Mouse (Mus musculus) C2C12 (cell line): ENCODE results near the gene Cdh5.

Experiments used
- CTCF ChIP-seq: IDR thresholded peaks from one replicate; pipeline ENCODE4 v1.5.1; 2011; ENCODE audit not compliant: control insufficient read depth, insufficient read depth, insufficient read length
- USF1 ChIP-seq: IDR thresholded peaks from one replicate; pipeline ENCODE4 v1.6.1; 2011; ENCODE audit warnings: low read depth, mild to moderate bottlenecking, control low read depth, moderate library complexity

GRCm38 (mm10) chr8:104130916-104131315 lies 29.5 kb downstream of the Cdh5 start:
- no peak for TF ChIP-seq USF1
- TF ChIP-seq CTCF, result no peak
